Mouse (Mus musculus): ENCODE results near the gene Syngr2. TPM values are rescaled to one million over a fixed set of nuclear protein-coding genes. Genes with fewer than 3 reads are reported as not detected.

Gene Syngr2
- total and polyA plus RNA-seq, 3 experiments = 189 to 384 TPM; not detected in 1

DNA sequence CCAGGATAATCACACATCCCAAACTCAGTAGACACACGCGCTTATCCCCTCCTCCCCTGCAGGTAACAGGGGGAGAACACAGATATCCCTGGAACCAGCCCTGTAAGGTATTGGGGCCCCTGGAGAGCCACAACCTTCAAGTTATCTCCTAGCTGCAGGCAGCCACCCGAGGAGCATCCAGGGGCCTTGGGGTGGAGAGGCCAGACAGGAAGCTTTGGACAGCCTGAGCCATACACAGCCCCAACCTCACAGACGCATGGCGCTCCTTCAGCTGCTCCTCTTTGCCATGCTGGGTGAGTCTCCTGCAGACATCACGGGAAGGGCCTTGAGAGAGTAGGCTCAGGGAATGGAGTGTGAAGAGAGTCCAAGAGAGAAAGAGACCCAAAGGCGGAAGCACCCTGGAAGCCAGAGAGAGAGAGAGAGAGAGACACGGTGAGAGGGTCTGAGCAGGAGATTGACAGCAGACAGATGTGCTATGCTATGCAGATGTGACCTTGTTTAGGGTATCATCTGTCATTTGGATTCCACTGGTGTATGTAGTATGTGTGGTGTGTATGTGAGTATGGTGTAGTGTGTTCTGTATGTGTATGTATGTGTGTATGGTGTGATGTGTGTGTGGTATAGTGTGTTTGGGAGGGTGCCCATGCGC, 11.8 kb upstream of the Syngr2 start, which contains the start of gene 6030468B19Rik (continued):
- TF ChIP-seq GATA1 (IDR thresholded peaks at IDR 0.05; ENCODE audit: low read depth, low read length) (peak; percentile 41), USF2 (IDR thresholded peaks at IDR 0.05; ENCODE audit: borderline replicate concordance in 1 of 2, insufficient read depth in 1 of 2, low read depth in 1 of 2, low read length in 2 of 2) (no peak), POLR2AphosphoS5 (IDR thresholded peaks at IDR 0.05; ENCODE audit: borderline replicate concordance, low read depth, low read length) (peak; percentile 52; the same call in 1 of the 2 replicates), CHD1 (IDR thresholded peaks at IDR 0.05; ENCODE audit: low read depth, low read length) (no peak), ELF1 (IDR thresholded peaks at IDR 0.05; ENCODE audit: low read depth, low read length) (no peak), MAFK (IDR thresholded peaks at IDR 0.05; ENCODE audit: borderline replicate concordance, low read depth, low read length) (no peak), SIN3A (IDR thresholded peaks at IDR 0.05; ENCODE audit: low read length) (peak; percentile 34; the same call in 1 of the 2 replicates), USF1 (IDR thresholded peaks at IDR 0.05; ENCODE audit: low read depth, low read length) (no peak), RAD21 (IDR thresholded peaks at IDR 0.05; ENCODE audit: low read depth, low read length) (no peak), MAZ (IDR thresholded peaks at IDR 0.05; ENCODE audit: low read depth, low read length) (no peak), TCF12 (IDR thresholded peaks at IDR 0.05; ENCODE audit: low read depth, low read length) (peak; percentile 70), MXI1 (IDR thresholded peaks at IDR 0.05; ENCODE audit: low read depth, low read length) (no peak), NELFE (IDR thresholded peaks at IDR 0.05; ENCODE audit: low read depth, low read length) (peak; percentile 39)

DNA sequence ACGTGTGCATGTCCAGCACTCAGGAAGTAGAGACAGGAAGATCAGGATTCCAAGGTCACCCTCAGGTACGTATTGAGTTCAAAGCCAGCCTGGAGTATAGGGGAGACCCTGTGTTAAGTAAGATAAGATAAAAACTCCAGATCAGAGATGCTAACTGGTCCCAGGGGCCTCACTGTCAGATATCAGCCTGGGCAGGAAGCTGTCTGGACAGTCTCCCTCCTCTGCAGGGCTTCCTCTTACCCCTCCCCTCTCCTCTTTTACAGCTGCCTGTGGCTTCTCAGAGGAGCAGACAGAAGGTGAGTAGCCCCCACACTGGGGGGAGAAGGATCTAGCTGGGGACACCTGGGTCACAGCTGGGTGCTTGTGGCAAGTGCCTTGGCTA, 11.3 kb upstream of the Syngr2 start:
- Histone ChIP-seq H3K9ac (ENCODE audit: control insufficient read depth, low read depth, low read length, poor library complexity, severe bottlenecking) (peak overlapping the region; percentile 23; the same call in 1 of the 2 replicates), H3K27me3 (ENCODE audit: control insufficient read depth in 1 of 2, insufficient read depth in 2 of 2, low read length in 2 of 2) (no peaks in the 10 kb centered on the region), H3K27ac (ENCODE audit: control insufficient read depth, low read depth, low read length) (peak overlapping the region; percentile 37), H3K9me3 (replicated peaks; ENCODE audit: insufficient read depth, low read length) (no peaks in the 10 kb centered on the region), H3K79me2 (ENCODE audit: control insufficient read depth, insufficient read depth, low read length, poor library complexity) (no peaks in the 10 kb centered on the region), H3K36me3 (ENCODE audit: control insufficient read depth in 1 of 2, insufficient read depth in 2 of 2, low read length in 2 of 2) (peaks cover 0 to 20% of the 10 kb centered on the region in 2 experiments; a peak in 2 of 4 replicates), H3K4me1 (ENCODE audit: control insufficient read depth in 1 of 2, insufficient read depth in 2 of 2, low read length in 2 of 2) (peaks cover 11 to 27% of the 10 kb centered on the region in 2 experiments), H3K4me3 (ENCODE audit: control insufficient read depth in 1 of 2, insufficient read depth in 1 of 2, low read depth in 2 of 2, low read length in 2 of 2) (0 out of 4 replicates have a peak overlapping the region, but pooled peaks of 1 of the 2 experiments have one; percentile 18)
- peak; percentile 58 for DNase-seq (ENCODE audit: low read depth, low spot score)
- TF ChIP-seq MEF2A (IDR thresholded peaks at IDR 0.05; ENCODE audit: extremely low read depth, insufficient replicate concordance, low read depth, low read length, poor library complexity, severe bottlenecking) (no peak), ZC3H11A (IDR thresholded peaks at IDR 0.05; ENCODE audit: low read depth, low read length) (no peak), USF1 (IDR thresholded peaks at IDR 0.05; ENCODE audit: low read depth, low read length) (peak; percentile 20; the same call in 1 of the 2 replicates), NELFE (IDR thresholded peaks at IDR 0.05; ENCODE audit: low read depth, low read length) (no peak), BHLHE40 (IDR thresholded peaks at IDR 0.05; ENCODE audit: borderline replicate concordance, low read depth, low read length) (peak; percentile 53; the same call in 1 of the 2 replicates), SMC3 (IDR thresholded peaks at IDR 0.05; ENCODE audit: low read depth, low read length) (no peak), POLR2AphosphoS2 (IDR thresholded peaks at IDR 0.05; ENCODE audit: low read length) (no peak), E2F4 (IDR thresholded peaks at IDR 0.05; ENCODE audit: borderline replicate concordance, low read depth, low read length) (no peak), ZNF384 (IDR thresholded peaks at IDR 0.05; ENCODE audit: low read depth, low read length) (no peak), SIN3A (IDR thresholded peaks at IDR 0.05; ENCODE audit: low read length) (no peak; the same call in 1 of the 2 replicates), TCF12 (IDR thresholded peaks at IDR 0.05; ENCODE audit: low read depth, low read length) (peak; percentile 67), MAZ (IDR thresholded peaks at IDR 0.05; ENCODE audit: low read depth, low read length) (peak; percentile 82; the same call in 1 of the 2 replicates), CTCF (IDR thresholded peaks at IDR 0.05 in 2 of 3, conservative IDR thresholded peaks at IDR 0.05 in 1 of 3; ENCODE audit: control insufficient read depth in 1 of 3, insufficient read depth in 1 of 3, low read depth in 2 of 3, low read length in 3 of 3, poor library complexity in 1 of 3, severe bottlenecking in 1 of 3) (no peak), KAT2A (conservative IDR thresholded peaks at IDR 0.05; ENCODE audit: low read depth, low read length) (no peak), TAL1 (IDR thresholded peaks at IDR 0.05; ENCODE audit: low read length) (peak; percentile 31; the same call in 1 of the 2 replicates), ELF1 (IDR thresholded peaks at IDR 0.05; ENCODE audit: low read depth, low read length) (no peak), UBTF (IDR thresholded peaks at IDR 0.05; ENCODE audit: borderline replicate concordance, insufficient read depth, low read depth, low read length) (no peak), GATA1 (IDR thresholded peaks at IDR 0.05; ENCODE audit: low read depth, low read length) (peak; percentile 91), POLR2A (IDR thresholded peaks at IDR 0.05; ENCODE audit: control insufficient read depth in 1 of 2, insufficient read depth in 1 of 2, low read depth in 1 of 2, low read length in 2 of 2, poor library complexity in 1 of 2) (no peak), POLR2AphosphoS5 (IDR thresholded peaks at IDR 0.05; ENCODE audit: borderline replicate concordance, low read depth, low read length) (no peak), NRF1 (IDR thresholded peaks at IDR 0.05; ENCODE audit: insufficient read depth, low read depth, low read length, poor library complexity, severe bottlenecking) (no peak), RAD21 (IDR thresholded peaks at IDR 0.05; ENCODE audit: low read depth, low read length) (no peak), USF2 (IDR thresholded peaks at IDR 0.05; ENCODE audit: borderline replicate concordance in 1 of 2, insufficient read depth in 1 of 2, low read depth in 1 of 2, low read length in 2 of 2) (no peak), GABPA (IDR thresholded peaks at IDR 0.05; ENCODE audit: low read depth, low read length) (no peak), JUND (IDR thresholded peaks at IDR 0.05; ENCODE audit: low read depth, low read length) (no peak), HCFC1 (IDR thresholded peaks at IDR 0.05; ENCODE audit: low read depth, low read length) (peak; percentile 38; the same call in 1 of the 2 replicates), MYC (IDR thresholded peaks at IDR 0.05; ENCODE audit: low read depth, low read length) (0 out of 2 replicates have a peak, but pooled peaks have one; percentile 7)

Data from MEL (cell line).